Mouse (Mus musculus) C2C12 (cell line): Measurements from ENCODE around the gene Syne1. TPM values are rescaled to one million over a fixed set of nuclear protein-coding genes. Genes with fewer than 3 reads are reported as not detected.

Experiments used
- H3K27me3 ChIP-seq: one replicate; pipeline ENCODE4 v1.6.1; 2011; ENCODE audit not compliant: control insufficient read depth, insufficient read depth, insufficient read length
- H3K36me3 ChIP-seq: one replicate; pipeline ENCODE4 v1.6.1; 2011; ENCODE audit not compliant: control insufficient read depth, insufficient read depth
- H3K4me3 ChIP-seq: one replicate; pipeline ENCODE4 v1.5.1; 2011; ENCODE audit warnings: mild to moderate bottlenecking, control low read depth; ENCODE audit not compliant: poor library complexity, insufficient read depth, severe bottlenecking
- H3K79me2 ChIP-seq: one replicate; pipeline ENCODE4 v1.6.1; 2011; ENCODE audit not compliant: control insufficient read depth, insufficient read depth
- H3K79me3 ChIP-seq: one replicate; pipeline ENCODE4 v1.6.1; 2011; ENCODE audit warnings: low read depth, control low read depth
- H3ac ChIP-seq: one replicate; pipeline ENCODE3; 2011; ENCODE audit warnings: low read depth; ENCODE audit not compliant: control insufficient read depth, insufficient read length
- CEBPB ChIP-seq: IDR thresholded peaks from one replicate; pipeline ENCODE4 v1.6.1; 2011; ENCODE audit warnings: low read depth, mild to moderate bottlenecking, control low read depth, moderate library complexity
- CTCF ChIP-seq: IDR thresholded peaks from one replicate; pipeline ENCODE4 v1.5.1; 2011; ENCODE audit not compliant: control insufficient read depth, insufficient read depth, insufficient read length
- FOSL1 ChIP-seq: IDR thresholded peaks from one replicate; pipeline ENCODE4 v1.8.0; 2011; ENCODE audit warnings: mild to moderate bottlenecking, low read length; ENCODE audit not compliant: poor library complexity, insufficient read depth, severe bottlenecking
- MAX ChIP-seq: IDR thresholded peaks from one replicate; pipeline ENCODE4 v1.6.1; 2011; ENCODE audit warnings: mild to moderate bottlenecking, control low read depth
- MYOD1 ChIP-seq: IDR thresholded peaks from one replicate; pipeline ENCODE4 v1.6.1; 2011; ENCODE audit warnings: low read depth; ENCODE audit not compliant: control insufficient read depth, insufficient read length
- MYOG ChIP-seq: IDR thresholded peaks from one replicate; pipeline ENCODE4 v1.6.1; 2011; ENCODE audit not compliant: control insufficient read depth, insufficient read length; ENCODE audit errors: extremely low read depth
- USF1 ChIP-seq: IDR thresholded peaks from one replicate; pipeline ENCODE4 v1.6.1; 2011; ENCODE audit warnings: low read depth, mild to moderate bottlenecking, control low read depth, moderate library complexity
- polyA plus RNA-seq: library from polyadenylated mRNA; unstranded; fragments of >200 nt; fragmentation: generic; extraction: Trizol; gene quantifications from one replicate; pipeline ENCODE4 v1.2.1, GENCODE M21; 2012; ENCODE audit warnings: missing spikeins

Gene Syne1
- polyA plus RNA-seq, 1 experiment = 4.1 TPM

DNA sequence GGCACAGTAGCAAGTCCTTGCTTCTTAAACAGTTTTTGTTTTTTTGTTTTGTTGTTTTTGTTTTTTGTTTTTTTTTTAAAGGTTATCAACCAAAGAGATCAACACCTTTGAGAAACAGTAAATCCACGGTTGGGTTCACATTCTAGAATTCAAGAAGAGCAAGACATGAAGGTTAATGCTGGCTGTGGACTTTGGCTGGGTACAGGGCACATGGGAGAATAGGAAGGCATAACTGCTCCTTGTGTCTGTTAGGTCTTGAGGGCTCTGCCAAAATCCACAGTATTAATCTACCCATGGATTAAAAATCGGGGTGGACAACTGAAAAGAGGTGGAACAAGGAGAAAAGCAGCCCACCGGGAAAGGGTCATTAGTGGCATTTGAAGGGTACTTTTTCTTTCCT is 388.0 kb downstream of the Syne1 start:
- peaks cover 39% of the 10 kb centered on the region for H3K36me3 ChIP-seq
- no peak overlapping the region for H3K4me3 ChIP-seq
- H3K79me2 ChIP-seq = no peaks in the 10 kb centered on the region
- TF ChIP-seq MYOG (no peak), CTCF (no peak), MAX (no peak), FOSL1 (no peak), USF1 (no peak), MYOD1 (no peak), CEBPB (no peak)
- H3K79me3 ChIP-seq = no peaks in the 10 kb centered on the region
- H3K27me3 ChIP-seq = no peaks in the 10 kb centered on the region
- H3ac ChIP-seq = no peak overlapping the region

GRCm38 (mm10) chr10:5161394-5161872 is 389.8 kb downstream of the Syne1 start:
- Histone ChIP-seq H3ac (no peak overlapping the region), H3K36me3 (peaks cover 35% of the 10 kb centered on the region), H3K4me3 (no peak overlapping the region), H3K27me3 (no peaks in the 10 kb centered on the region), H3K79me3 (no peaks in the 10 kb centered on the region), H3K79me2 (no peaks in the 10 kb centered on the region)
- TF ChIP-seq CTCF (no peak), USF1 (no peak), MYOD1 (no peak), MYOG (no peak), FOSL1 (no peak), MAX (no peak), CEBPB (no peak)

DNA sequence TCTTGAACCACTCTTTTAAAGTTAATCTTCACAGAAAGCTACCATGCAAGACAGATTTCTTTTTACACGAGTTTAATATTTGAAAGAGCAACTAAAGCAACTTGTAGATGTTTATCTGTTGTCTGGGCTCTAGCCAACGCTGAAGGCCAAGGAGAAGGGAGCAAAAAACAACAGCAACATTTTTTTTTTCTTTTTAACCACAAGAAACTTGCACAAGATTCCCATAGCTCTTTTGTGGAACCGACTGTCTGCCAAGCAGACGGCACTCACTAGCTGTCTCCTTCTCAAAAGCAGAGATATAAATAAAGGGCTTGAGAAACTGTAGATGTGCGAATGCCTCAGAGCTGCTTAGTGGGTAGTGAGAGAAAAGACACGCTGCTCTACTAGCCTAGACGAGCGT is 391.6 kb downstream of the Syne1 start:
- TF ChIP-seq CTCF (no peak), CEBPB (no peak), MAX (no peak), USF1 (no peak), FOSL1 (no peak), MYOG (no peak), MYOD1 (no peak)

GRCm38 (mm10) chr10:5153047-5153446 is 398.2 kb downstream of the Syne1 start:
- no peak for TF ChIP-seq CEBPB
- TF ChIP-seq USF1 = no peak
- TF ChIP-seq FOSL1 = no peak
- no peak for TF ChIP-seq MAX
- no peak for TF ChIP-seq MYOD1
- TF ChIP-seq CTCF = no peak
- TF ChIP-seq MYOG = no peak
- Histone ChIP-seq H3K4me3 (no peak overlapping the region), H3K27me3 (no peaks in the 10 kb centered on the region), H3K36me3 (peaks cover 19% of the 10 kb centered on the region), H3ac (no peak overlapping the region), H3K79me2 (no peaks in the 10 kb centered on the region), H3K79me3 (no peaks in the 10 kb centered on the region)

More for the DNA sequence above, 391.6 kb downstream of the Syne1 start:
- Histone ChIP-seq H3K79me2 (no peaks in the 10 kb centered on the region), H3K79me3 (no peaks in the 10 kb centered on the region), H3K27me3 (no peaks in the 10 kb centered on the region), H3K4me3 (no peak overlapping the region), H3ac (no peak overlapping the region), H3K36me3 (peaks cover 42% of the 10 kb centered on the region)

- no peak for TF ChIP-seq FOSL1
- no peak overlapping the region for H3K4me3 ChIP-seq
- no peaks in the 10 kb centered on the region for H3K27me3 ChIP-seq
- no peaks in the 10 kb centered on the region for H3K79me2 ChIP-seq
- H3K36me3 ChIP-seq = peaks cover 56% of the 10 kb centered on the region
- no peak overlapping the region for H3ac ChIP-seq
- H3K79me3 ChIP-seq = no peaks in the 10 kb centered on the region
These were observed 409.8 kb downstream of the Syne1 start for GRCm38 (mm10) chr10:5141471-5141870.

DNA sequence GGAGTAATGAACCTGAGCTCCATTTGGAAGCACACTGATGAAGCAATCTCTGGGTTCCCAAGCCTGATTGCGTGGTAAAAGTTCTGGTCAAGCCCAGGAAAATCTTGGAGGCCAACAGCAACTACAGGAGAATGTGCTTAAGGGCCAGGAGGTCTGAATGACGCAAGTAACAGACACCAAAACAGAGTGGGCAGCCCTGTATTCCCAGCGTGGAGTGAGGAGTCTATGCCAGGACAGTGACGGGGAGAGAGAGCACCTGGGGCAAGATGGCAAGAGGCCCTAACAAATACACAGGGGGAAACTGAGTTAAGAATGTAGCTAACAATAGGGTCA is 411.4 kb downstream of the Syne1 start:
- Histone ChIP-seq H3ac (no peak overlapping the region), H3K36me3 (peaks cover 45% of the 10 kb centered on the region), H3K27me3 (no peaks in the 10 kb centered on the region), H3K4me3 (no peak overlapping the region), H3K79me3 (no peaks in the 10 kb centered on the region), H3K79me2 (no peaks in the 10 kb centered on the region)
- no peak for TF ChIP-seq MYOG
- TF ChIP-seq MAX = no peak
- TF ChIP-seq CEBPB = no peak
